Mouse (Mus musculus): Measurements from ENCODE around the gene Cbfa2t2.

Gene Cbfa2t2

GRCm38 (mm10) chr2:154570666-154571065, 134.4 kb downstream of the Cbfa2t2 start:
- no peak for DNase-seq

- no peak for DNase-seq
These were observed 135.0 kb downstream of the Cbfa2t2 start for GRCm38 (mm10) chr2:154571266-154571665.

GRCm38 (mm10) chr2:154571976-154572375, 135.7 kb downstream of the Cbfa2t2 start:
- no peak for DNase-seq

- no peak for DNase-seq
These were observed 136.7 kb downstream of the Cbfa2t2 start for GRCm38 (mm10) chr2:154572996-154573395.

- DNase-seq: no peak
These were observed 138.0 kb downstream of the Cbfa2t2 start for GRCm38 (mm10) chr2:154574271-154574670.

GRCm38 (mm10) chr2:154576876-154577743, 140.8 kb downstream of the Cbfa2t2 start:
- DNase-seq: no peak

- DNase-seq: no peak
These were observed 141.4 kb downstream of the Cbfa2t2 start for GRCm38 (mm10) chr2:154577744-154578067.

GRCm38 (mm10) chr2:154580586-154580985, 144.3 kb downstream of the Cbfa2t2 start:
- DNase-seq: no peak

GRCm38 (mm10) chr2:154581421-154581820, 145.1 kb downstream of the Cbfa2t2 start:
- no peak for DNase-seq

GRCm38 (mm10) chr2:154583906-154584872, 147.9 kb downstream of the Cbfa2t2 start:
- peak; percentile 86 for DNase-seq

GRCm38 (mm10) chr2:154584931-154585601, 148.8 kb downstream of the Cbfa2t2 start:
- peak; percentile 40 for DNase-seq

- no peak for DNase-seq
These were observed 150.1 kb downstream of the Cbfa2t2 start for GRCm38 (mm10) chr2:154586405-154586804.

All from cerebellum, adult 11-12 months (tissue).